In the genomic region with DNA sequence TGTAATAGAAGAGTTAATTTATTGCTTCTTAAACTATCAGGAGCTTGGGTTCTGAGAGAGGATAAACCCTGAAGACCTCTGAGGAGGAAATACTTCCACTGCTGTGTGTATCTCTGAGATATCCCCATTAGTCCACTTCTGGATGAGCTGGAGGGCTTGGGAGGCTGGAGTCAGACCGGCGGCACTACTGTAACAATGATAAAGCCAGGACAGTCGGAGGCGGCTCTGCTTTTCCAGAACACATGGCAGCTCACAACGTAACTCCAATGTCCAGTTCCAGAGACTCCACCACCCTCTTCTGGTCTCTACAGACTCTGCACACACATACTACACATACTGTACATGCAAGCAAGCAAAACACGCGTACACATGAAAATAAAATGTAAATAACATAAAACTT, we compare ENCODE assay signal across 44 mouse cellular contexts. TPM values are rescaled to one million over a fixed set of nuclear protein-coding genes. Genes with fewer than 3 reads are reported as not detected.
"Had no signal": no experiment of that assay in that cellular context is flagged by ENCODE, and none has a peak within 500 bp of the region (broad histone marks: within the 10 kb centered on the region; RNA-seq: fewer than 3 reads in every experiment).

No protein-coding gene starts in this region.

- H3K9me3 ChIP-seq: limb, embryonic 10.5 days; limb, embryonic 12.5 days; limb, embryonic 13.5 days; limb, embryonic 15.5 days; liver, embryonic 12.5 days; liver, embryonic 13.5 days; liver, embryonic 15.5 days; lung, embryonic 15.5 days; megakaryocyte, embryonic 14.5 days; midbrain, embryonic 10.5 days; midbrain, embryonic 12.5 days; midbrain, embryonic 13.5 days; midbrain, embryonic 15.5 days; neural tube, embryonic 12.5 days; neural tube, embryonic 13.5 days had no signal

- H3K9ac ChIP-seq: limb, embryonic 12.5 days; limb, embryonic 13.5 days; limb, embryonic 15.5 days; liver, embryonic 12.5 days; liver, embryonic 13.5 days; liver, embryonic 14.5 days; liver, embryonic 15.5 days; liver, postnatal 0 days; lung, embryonic 14.5 days; lung, embryonic 15.5 days; midbrain, embryonic 12.5 days; midbrain, embryonic 13.5 days; midbrain, embryonic 15.5 days; neural tube, embryonic 12.5 days; neural tube, embryonic 13.5 days had no signal

- H3K4me1 ChIP-seq: limb, embryonic 10.5 days; limb, embryonic 12.5 days; limb, embryonic 13.5 days; limb, embryonic 15.5 days; lung, embryonic 15.5 days; midbrain, embryonic 10.5 days; midbrain, embryonic 12.5 days; midbrain, embryonic 13.5 days; midbrain, embryonic 15.5 days; neural tube, embryonic 12.5 days; neural tube, embryonic 13.5 days had no signal

- ATAC-seq: liver, embryonic 12.5 days; liver, postnatal 0 days; lung, postnatal 0 days; midbrain, embryonic 13.5 days; midbrain, embryonic 15.5 days; midbrain, embryonic 16.5 days had no signal

- H3K4me3 ChIP-seq: limb, embryonic 10.5 days; limb, embryonic 12.5 days; limb, embryonic 13.5 days; limb, embryonic 15.5 days; liver, embryonic 12.5 days; liver, embryonic 13.5 days; liver, embryonic 15.5 days; lung, embryonic 15.5 days; megakaryocyte, embryonic 14.5 days; midbrain, embryonic 10.5 days; midbrain, embryonic 12.5 days; midbrain, embryonic 13.5 days; midbrain, embryonic 15.5 days; myocyte; neural tube, embryonic 12.5 days; neural tube, embryonic 13.5 days had no signal

- H3K27ac ChIP-seq: limb, embryonic 10.5 days; limb, embryonic 12.5 days; limb, embryonic 13.5 days; limb, embryonic 15.5 days; liver, embryonic 12.5 days; liver, embryonic 13.5 days; liver, embryonic 14.5 days; liver, embryonic 15.5 days; lung, embryonic 15.5 days; macrophage; midbrain, embryonic 10.5 days; midbrain, embryonic 12.5 days; midbrain, embryonic 13.5 days; midbrain, embryonic 15.5 days; neural tube, embryonic 12.5 days; neural tube, embryonic 13.5 days had no signal

- H3K4me2 ChIP-seq: limb, embryonic 12.5 days; limb, embryonic 13.5 days; limb, embryonic 15.5 days; liver, embryonic 11.5 days; liver, embryonic 12.5 days; liver, embryonic 13.5 days; liver, embryonic 15.5 days; lung, embryonic 14.5 days; lung, embryonic 15.5 days; midbrain, embryonic 11.5 days; midbrain, embryonic 12.5 days; midbrain, embryonic 13.5 days; midbrain, embryonic 15.5 days; neural tube, embryonic 12.5 days; neural tube, embryonic 13.5 days had no signal

- H3K27me3 ChIP-seq: limb, embryonic 12.5 days; limb, embryonic 13.5 days; limb, embryonic 15.5 days; liver, embryonic 12.5 days; liver, embryonic 13.5 days; liver, embryonic 15.5 days; lung, embryonic 15.5 days; megakaryocyte, embryonic 14.5 days; midbrain, embryonic 12.5 days; midbrain, embryonic 13.5 days; midbrain, embryonic 15.5 days; neural tube, embryonic 12.5 days; neural tube, embryonic 13.5 days had no signal

- DNase-seq: left cerebral cortex, postnatal 4 days; liver; liver, embryonic 13.5 days; liver, postnatal 0 days; lung, adult 18-20 months; lung, adult 2 months; lung, embryonic 14.5 days; lung, postnatal 10 days; lung, postnatal 14 days; lung, postnatal 36 days; lung, postnatal 4 days had no signal

RNA-seq across cellular contexts. Expression of a gene that starts 32.6 kb away (rescaled TPM):
- total RNA-seq: left cerebral cortex, postnatal 10 days; left cerebral cortex, postnatal 36 days; left cerebral cortex, postnatal 4 days; liver, adult 2 months; megakaryocyte progenitor cell, adult 5-6 weeks; megakaryocyte, adult 5-6 weeks; megakaryocyte-erythroid progenitor cell, adult 5-6 weeks; midbrain, postnatal 0 days; monocyte, adult 5-6 weeks had no signal
- polyA plus RNA-seq: limb, embryonic 10.5 days; limb, embryonic 11.5 days; limb, embryonic 12.5 days; limb, embryonic 13.5 days; limb, embryonic 14.5 days; limb, embryonic 15.5 days; liver, adult 2 months; liver, embryonic 11.5 days; liver, embryonic 12.5 days; liver, embryonic 13.5 days; liver, embryonic 14.5 days; liver, embryonic 15.5 days; liver, embryonic 16.5 days; liver, postnatal 0 days; lung, embryonic 14.5 days; lung, embryonic 15.5 days; lung, postnatal 0 days; macrophage; midbrain, embryonic 11.5 days; midbrain, embryonic 12.5 days; midbrain, embryonic 15.5 days; midbrain, embryonic 16.5 days; myocyte; neural tube, embryonic 11.5 days; neural tube, embryonic 12.5 days; neural tube, embryonic 13.5 days had no signal
